Mouse (Mus musculus) hematopoietic stem cell, adult 5-6 weeks (primary cell): ENCODE data around the gene Hhatl. TPM values are rescaled to one million over a fixed set of nuclear protein-coding genes. Genes with fewer than 3 reads are reported as not detected.

Source experiments
- ATAC-seq, 2 experiments: fragments of 125-278 bp in 1 of 2; replicated peaks in 1 of 2; 2 replicates each; pipeline ENCODE4 v1.8.0; 2016 to 2017; ENCODE audit warnings: inconsistent platforms in 2 of 2, mild to moderate bottlenecking in 2 of 2, moderate number of reproducible peaks in 2 of 2, low read depth in 1 of 2, moderate TSS enrichment in 1 of 2; ENCODE audit not compliant: low FRiP score in 2 of 2, poor library complexity in 2 of 2, severe bottlenecking in 2 of 2, insufficient read depth in 1 of 2, low TSS enrichment in 1 of 2
- total RNA-seq: library from RNA; stranded (forward); fragments of 172-1452, 232-1000 nt; gene quantifications from 2 replicates; pipeline ENCODE4 v1.2.3, GENCODE M21; 2017

Hhatl gene
- total RNA-seq, 1 experiment from 2014 or later = not detected

- ATAC-seq = 0 out of 4 replicates have a peak, but pooled peaks have one; percentile 10 to 24
These were observed 27.0 kb downstream of the Hhatl start for GRCm38 (mm10) chr9:121765166-121765855.

- ATAC-seq = no peak
These were observed 28.6 kb downstream of the Hhatl start for GRCm38 (mm10) chr9:121763716-121764115.

GRCm38 (mm10) chr9:121762761-121763160 lies 29.5 kb downstream of the Hhatl start:
- no peak for ATAC-seq

GRCm38 (mm10) chr9:121762248-121762647 lies 30.1 kb downstream of the Hhatl start:
- no peak for ATAC-seq

DNA sequence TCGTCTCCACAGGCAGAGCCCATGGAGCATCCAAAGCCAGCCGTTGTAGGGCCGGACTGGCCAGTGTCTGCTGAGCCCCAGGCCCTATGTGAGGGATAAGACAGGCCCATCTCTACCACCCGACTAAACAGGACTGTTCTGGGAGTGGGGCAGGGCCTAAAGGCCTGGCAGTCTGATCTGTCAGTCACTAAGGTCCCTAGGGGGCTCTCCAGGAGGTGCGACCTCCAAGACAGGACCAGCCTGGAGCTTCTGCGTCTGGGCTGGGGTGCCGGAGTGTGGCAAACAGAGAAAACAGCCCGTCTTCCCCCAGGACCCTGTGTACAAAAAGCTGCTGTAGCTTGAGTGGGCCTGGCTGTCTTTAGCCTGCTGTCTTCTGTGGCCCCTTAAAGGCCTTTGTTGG lies 30.5 kb downstream of the Hhatl start:
- no peak for ATAC-seq

- ATAC-seq = no peak
These were observed 31.1 kb downstream of the Hhatl start for GRCm38 (mm10) chr9:121761091-121761665.

DNA sequence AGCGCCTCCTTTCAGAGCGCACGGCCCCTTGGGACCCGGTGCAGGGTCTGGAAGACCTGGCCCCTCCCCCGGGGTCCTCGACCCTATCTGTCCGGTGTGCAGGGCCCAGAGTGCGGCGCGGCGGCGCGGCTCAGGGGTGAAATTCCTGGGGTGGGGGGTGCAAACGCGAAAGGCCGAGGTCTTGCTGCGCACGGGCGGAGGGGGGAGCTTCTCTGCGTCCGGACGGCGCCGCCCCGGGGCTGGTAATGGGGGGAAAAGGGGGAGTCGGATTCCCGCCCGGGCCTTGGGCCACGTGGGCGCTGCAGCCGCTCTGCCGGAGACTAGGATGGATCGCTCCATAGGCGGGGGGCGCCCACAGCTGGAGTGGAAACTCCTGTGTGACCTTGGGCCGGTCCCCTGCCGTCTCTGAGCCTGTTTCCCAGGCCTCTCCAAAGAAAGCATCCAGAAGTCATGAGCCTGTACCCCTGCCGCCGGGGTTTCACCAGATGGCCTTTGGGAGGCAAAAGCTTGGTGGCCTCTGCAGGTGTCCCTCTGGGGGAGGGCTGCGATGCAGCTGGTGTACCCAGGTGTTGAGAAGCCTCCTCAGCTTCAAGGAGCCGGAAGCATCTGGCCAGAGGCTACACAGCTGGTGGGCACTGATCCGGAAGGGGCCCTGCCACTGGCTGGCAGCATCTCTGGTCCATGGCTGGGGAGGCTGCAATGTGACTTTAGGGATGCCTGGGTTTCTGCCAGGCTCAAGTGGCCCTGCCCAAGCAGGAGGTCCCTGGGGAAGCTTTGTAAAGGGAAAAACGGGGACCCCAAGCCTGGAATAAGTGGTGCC lies 31.8 kb downstream of the Hhatl start:
- peak; percentile 51 to 55 for ATAC-seq

DNA sequence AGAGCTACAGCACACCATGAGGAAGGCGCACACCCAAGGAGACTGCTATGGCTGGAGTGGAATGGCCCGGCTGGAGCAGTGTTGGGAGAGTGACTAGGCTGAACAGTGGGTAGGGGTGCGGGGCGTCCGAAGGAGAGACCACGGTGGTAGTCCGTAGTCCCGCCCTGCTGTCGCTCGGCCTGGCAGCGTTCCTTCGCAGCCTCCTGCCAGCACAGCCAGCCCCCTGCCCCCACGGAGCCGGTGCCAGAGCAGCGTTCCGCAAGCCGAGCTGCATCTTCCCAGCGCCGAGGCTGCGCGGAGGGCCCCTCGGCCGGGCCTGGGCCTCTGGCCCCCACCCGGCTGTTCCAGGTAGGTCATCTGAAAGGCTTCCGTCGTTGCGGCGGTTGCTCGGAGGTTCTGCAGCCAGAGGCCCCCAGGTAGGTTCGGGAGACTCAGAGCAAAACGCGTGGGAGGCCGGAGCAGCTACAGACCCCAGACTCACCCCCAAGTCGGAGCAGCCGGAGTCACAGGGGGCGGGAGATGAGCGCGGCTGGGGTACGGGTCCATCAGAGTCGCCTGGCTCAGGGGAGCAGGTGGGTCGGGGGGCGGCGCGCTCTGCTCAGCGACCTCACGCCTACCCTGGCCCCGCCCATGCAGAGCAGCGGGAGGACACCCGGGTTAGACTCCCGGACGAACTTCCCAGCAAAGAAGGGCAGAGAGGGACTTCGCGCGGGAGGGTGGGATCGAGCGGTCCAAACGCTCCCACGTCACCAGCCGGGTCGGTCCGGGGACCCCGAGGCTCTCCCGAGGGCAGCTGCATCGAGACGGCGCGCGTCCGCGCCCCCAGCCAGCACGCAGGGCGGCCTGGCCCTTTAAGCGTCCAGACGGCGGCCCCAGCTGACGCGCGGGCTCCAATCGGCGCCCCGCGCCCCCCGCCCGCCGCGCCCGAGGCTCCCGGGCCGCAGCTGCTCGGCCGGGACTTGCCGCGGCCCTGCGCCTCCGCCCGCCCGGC lies 32.9 kb downstream of the Hhatl start, which contains the start of gene Zfp651:
Gene Zfp651, plus strand, starts transcription at position 240 of the 991 bp plus-strand sequence.
- ATAC-seq = peak in 1 of 2 experiments; percentile 4; a peak in 1 of 4 replicates

DNA sequence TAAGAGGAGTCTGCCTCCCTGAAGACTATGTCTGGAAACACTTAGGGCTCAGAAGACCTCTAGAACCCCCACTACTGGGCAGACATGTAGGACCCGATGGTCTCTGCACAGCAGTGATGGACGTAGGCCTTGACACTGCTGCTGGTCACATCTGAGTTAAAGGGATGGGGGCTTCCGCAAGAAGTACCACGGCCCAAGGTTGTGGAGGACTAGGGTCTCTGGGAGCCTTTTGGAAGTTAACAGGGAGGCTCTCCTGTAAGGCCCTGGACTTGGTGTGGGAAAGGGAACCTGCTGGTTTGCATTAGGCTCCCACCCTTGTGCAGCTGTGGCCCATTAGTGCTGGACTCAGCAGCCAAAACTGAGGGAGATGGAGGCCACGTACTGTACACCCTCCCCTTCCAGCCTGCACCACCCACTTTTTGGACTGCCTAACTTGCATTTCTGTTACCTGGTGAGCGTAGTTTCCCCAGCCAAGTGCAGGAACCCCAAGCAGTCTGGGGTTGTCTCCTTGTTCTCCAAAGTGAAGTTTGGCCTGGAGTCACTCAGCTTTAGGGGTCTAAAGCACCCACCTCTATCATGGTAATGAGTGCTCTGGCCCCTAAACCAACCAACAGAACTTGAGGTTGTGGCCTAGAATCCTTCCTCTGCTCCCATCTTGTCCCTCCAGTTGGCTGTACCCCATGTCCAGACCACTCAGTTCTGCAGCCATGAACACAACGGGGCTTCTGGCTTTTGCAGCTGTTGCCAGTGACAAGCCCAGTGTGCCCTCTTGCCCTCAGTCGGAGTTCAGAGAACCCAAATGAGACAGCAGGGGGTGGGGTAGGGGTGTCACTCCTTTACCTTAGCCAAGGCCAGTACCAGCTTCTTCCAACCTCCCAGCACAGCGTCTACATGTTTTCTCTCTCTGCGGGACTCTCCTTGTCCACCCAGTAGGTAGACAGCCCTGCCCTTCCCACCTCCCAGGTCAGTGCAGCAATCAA lies 34.2 kb downstream of the Hhatl start:
- no peak for ATAC-seq

DNA sequence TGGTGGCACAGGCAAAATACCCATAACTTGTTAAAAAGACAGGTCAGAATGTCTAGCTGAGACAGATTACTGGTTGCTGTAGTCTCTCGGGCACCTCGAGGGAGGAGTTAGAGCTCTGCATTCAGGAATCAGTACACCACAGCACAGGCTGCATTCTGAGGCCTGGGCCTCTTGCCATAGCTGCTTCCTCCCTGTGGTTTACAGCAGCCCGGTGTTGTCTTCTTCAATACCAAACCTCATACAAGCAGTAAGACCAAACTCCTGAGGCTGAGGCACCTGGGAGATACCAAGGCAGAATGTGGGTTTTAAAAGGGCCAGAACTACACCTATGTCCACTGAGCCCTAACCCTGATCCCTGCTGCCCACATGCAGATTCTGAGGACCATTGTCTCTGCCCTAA lies 34.9 kb downstream of the Hhatl start:
- ATAC-seq = peak; percentile 62 to 72

GRCm38 (mm10) chr9:121756785-121757184 lies 35.5 kb downstream of the Hhatl start:
- ATAC-seq = no peak

- ATAC-seq = no peak
These were observed 37.7 kb downstream of the Hhatl start for GRCm38 (mm10) chr9:121754624-121755023.

GRCm38 (mm10) chr9:121752774-121753173 lies 39.5 kb downstream of the Hhatl start:
- ATAC-seq = no peak

GRCm38 (mm10) chr9:121744051-121744450 lies 48.3 kb downstream of the Hhatl start:
- ATAC-seq = peak; percentile 82 to 90

DNA sequence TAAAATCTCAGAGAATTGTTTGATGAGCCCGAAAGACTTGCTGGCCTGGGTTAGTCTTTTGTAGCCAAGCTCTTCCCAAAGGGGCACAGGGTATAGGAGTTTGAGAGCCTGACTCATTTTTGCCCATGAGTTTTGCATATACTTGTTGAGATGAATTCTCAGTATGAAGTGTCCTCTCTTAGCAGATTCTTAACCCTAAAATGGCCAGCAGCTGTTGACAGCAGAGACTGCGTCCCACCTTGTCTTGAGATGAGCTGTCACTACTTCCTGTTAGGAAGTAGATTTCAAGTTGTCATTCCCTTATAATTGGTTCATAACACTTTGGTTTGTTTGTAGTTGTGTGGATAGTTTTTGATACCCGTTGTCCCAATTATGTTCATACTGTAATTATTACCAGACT lies 51.1 kb downstream of the Hhatl start:
- no peak for ATAC-seq

GRCm38 (mm10) chr9:121740490-121740889 lies 51.8 kb downstream of the Hhatl start:
- no peak for ATAC-seq
